Mouse (Mus musculus) frontal cortex, postnatal 10 days (tissue): ENCODE measurements around the gene Gm20388.

Experiments
- DNase-seq, 2 experiments: peaks; one replicate each; pipeline ENCODE4 v3.0.0; 2022; ENCODE audit warnings: low spot score in 2 of 2, mixed read lengths in 1 of 2

Gm20388 gene

DNA sequence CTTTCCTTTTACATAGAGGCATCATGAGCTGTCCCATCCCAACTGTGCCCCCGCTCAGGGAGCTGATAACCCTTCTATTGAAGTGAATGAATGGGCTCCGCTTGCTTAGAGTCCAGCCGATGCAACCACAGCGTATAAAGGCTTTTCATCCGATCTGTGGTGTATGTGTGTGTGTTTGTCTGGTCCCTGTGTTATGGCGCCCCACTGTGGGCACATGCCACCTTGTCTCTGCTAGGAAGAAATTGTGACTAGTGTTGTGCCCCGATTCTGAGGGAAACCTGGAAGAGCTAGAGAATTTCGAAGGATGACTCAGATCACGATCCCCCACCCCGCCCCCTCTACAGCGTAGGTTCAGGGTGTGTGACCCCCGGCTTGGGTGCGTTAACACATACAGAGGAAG, 3442.1 kb downstream of the Gm20388 start:
- DNase-seq: peak in 1 of 2 experiments; percentile 61

DNA sequence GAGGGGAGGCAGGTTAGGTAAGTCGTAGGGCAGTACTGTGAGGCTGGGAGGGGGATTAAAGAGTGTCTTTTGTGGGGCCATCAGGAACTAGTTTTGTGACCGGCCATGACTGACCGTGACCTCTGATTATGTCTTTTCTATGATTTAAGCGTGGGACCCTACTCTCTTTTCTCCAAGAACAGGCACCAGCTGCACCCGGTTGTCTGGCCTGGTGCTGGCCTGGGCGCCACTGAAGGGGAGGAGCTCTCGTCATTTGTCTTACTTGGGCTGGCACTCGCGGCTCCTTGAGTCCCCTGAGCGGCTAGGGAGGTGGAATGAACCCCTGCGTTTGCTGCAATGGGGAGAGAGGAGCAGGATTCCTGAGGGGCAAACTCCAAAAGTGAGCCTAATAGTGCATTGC, 3442.6 kb downstream of the Gm20388 start:
- no peak for DNase-seq

DNA sequence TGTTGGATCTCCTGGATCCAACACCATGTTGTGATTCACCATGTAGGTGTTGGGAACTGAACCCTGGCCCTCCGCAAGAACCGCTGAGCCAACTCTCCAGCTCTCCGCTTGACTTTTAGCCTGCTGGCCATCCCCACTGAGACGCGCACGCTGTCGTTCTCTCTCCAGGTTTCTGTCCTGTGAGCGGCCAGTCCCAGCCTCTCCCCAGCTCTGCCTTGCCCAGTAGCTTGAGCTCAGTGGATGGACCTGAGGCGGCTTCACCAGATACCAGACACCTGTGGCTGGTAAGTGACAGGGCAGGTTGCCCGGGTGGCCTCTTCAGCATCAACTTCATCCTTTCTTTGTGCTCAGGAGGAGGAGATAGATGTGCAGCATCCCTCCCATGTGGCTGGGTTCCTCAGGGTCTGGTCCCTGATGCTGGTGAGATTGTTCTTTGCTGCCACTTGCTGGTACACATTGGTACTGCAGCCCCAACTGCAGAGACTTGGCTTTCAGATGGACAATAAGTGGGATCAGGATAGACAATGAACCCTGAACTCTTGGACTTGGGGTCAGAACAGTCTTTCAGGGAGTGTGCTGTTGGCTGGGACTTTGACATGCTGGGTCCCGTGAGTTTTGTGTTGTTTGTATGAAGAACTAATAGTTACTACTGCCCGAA, 3450.6 kb downstream of the Gm20388 start:
- peak; percentile 40 to 77 for DNase-seq

DNA sequence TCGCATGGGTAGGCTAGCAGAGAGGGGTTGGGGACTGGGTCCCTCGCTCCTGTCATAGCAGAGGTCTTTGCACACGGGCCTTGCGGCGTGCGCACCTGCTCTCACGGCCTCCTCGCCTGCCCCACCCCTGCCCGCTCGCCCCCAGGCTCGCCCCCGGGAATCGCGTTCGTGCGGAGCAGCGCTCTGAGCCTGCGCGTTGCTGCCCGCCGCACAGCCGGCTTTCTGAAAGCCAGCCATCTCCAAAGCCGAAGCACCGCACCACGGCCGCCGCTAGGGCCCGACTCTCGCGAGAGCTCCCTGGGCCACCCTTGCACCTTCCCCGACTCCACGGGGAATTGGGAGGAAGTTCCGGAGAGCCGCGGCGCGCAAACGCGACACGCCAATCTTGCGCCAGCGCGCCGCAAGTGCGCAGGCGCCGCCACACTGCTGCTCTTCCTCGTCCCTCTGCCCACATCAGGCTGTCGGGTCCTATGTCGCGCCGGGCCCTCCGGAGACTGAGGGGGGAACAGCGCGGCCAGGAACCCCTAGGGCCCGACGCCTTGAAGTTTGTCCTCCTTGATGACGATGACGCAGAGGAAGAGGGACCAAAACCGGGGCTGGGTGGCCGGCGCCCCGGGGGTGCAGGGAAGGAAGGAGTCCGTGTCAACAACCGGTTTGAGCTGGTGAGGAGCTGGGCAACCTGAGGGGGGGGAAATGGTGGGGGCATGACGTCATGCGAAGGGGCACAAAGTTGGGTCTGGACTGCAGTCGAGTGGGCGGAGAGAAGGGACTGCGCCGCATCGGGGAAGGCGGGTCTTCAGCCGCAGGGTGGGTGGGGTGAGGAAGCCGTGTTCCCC, 3463.0 kb downstream of the Gm20388 start, which contains the start of gene Tcf25:
TSS of gene Tcf25 (plus strand) at position 351 of the 836 bp plus-strand sequence.
- peak; percentile 95 to 97 for DNase-seq

DNA sequence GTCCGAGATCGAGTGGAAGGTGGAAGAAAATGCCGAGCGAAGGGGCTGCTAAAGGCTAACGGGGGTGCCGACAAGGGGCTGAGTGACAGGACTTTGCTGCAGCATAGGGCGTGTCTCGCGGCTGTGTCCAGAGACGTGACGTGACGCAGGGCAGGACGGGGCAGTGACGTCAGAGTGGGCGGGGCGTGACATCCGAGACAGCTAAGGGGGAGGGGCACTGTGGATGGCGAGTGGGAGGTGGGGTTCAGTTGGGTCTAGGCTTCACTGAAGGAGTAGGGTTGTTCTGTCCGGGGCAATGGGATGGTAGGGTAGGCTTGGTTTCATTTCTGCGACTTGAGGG, 3463.6 kb downstream of the Gm20388 start:
- peak; percentile 87 to 92 for DNase-seq

DNA sequence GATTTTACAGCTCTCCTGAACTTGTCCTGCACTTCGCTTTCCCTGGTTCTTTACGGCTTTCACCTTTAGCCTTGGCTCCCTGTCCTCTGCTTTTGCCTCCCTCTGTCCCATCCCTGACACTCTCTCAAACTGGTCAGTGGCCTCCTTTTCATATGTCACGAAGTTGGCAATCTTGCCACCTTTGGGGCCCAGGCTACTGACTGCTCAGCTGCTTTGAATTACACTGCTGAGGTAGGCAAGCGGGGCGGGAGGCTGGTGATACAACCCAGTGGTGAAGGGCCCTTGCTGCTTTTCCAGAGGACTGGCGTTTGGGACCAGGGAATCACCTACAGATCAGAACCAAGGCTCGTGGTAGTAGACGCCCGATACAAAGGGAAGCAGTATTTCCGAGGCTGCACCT, 3465.1 kb downstream of the Gm20388 start:
- DNase-seq: no peak

DNA sequence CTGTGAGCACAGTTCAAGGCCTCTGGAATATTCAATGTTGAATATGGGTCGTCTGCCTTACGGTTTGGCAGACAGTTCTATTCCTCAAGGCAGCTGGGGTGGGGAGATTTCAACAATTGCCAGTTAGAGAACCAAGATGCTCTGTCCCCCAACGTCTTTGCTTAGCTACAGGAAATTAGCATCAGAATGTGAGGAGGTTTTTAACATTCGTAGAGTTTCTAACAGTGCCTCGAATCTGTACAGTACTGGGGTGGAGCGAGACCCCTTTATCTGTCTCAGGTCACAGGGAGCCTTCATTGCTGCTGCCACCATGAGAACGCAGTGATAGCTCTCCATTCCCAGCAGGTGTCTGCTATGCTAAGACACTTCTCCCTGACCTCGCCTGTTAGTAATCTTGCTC, 3465.5 kb downstream of the Gm20388 start:
- DNase-seq: no peak

DNA sequence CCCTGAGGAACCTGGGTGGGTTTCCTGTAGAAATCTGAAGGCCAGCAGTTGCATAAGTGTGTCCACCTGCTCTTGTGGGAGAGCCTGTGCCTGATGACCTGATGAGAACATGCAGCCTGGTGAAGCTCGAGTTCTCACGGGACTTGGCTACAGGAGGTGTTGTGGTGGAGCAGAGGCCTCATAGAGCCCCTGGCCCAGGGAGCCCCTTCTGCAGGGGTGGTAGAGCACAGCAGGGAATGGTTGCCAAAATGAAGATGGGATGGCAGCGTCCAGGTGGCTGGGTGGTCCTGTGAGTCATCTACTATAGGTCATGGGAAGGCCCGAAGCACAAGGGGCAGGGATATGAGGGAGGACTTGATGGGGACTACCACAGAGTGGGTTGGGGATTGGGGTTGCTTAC, 3471.1 kb downstream of the Gm20388 start:
- no peak for DNase-seq

DNA sequence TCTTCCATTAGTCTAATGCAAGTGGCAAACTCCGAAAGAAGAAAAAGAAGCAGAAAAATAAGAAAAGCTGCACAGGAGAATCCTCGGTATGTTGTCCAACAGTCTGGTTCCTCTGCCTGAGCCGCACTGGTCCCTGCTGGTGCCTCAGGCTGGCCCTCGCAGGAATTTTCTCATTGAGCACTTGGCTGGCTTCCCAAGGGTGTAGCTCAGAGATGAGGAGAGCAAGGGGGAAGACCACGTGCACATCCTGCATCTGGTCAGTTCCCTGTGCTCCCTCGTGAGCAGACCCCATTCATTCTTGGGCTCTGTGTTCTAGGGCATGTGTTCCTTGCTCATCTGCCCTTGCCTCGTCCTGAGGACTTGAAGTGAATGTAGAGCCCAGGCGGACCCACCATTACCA, 3471.9 kb downstream of the Gm20388 start:
- no peak for DNase-seq

DNA sequence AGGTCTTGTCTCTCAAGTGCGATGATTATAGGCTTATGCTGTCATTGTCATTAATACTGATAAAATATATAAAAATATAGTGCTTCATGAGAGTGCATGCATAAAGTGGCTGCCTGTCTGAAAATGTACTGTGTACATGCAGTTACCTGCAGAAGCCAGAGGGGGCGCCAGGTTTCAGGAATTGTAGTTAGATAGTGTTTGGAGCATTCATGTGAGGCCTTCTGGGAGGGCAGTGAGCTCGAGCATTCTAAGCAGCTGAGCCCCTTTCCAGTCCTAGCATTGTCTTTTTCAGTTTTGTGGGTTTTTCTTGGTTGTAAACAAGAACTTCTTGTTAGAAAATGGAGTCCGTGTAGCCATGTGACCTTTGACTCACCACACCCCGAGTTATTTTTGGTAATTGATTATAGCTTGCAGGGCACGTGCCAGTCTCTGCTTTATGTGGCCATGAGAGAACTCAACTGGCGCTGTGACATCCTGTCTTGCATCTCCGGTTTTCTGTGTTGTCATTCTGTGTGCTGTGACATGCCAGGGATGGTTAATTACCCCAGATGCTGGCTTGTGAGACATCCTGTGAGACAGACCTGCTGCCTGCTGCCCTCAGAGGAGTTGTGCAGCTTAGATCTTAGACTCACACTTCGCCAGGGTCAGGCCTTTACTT, 3474.4 kb downstream of the Gm20388 start:
- no peak for DNase-seq

DNA sequence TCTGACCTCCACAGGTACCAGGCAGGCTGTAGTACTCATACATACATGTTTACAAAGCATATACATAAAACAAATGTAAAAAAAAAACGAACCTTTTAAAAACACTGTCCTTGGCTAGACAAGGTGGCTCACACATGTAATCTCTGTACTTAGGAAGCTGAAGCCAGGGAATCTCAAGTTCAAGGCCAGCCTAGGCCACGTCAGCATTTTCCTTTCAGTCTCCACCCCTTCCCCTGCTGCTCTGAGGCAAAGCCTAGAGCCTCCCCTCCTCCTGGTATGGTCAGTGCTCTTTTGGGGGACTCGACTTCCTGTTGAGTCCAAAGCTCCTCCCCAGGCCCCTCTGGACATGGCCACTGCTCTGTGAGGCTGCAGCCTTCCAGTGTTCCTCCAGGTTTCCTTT, 3476.4 kb downstream of the Gm20388 start:
- DNase-seq: no peak

DNA sequence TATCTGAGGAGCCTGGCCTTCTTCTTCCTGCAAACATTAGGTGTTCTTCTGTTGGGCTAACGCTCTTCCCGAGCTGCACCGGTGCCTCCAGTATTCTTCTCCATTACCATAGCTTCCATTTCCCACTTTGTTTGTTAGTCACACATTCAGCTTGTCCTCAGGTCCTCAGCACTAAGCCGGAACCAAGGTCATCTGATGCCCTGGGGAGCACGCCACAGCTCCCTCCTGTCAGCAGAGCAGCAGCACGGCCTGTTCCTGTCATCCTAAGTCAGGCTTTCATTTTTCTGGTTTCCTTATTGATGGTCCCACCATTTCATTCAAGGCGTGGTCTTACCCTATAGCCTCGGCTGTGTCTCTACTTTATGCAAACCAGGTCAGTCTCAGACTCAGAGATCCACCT, 3477.2 kb downstream of the Gm20388 start:
- DNase-seq: no peak

DNA sequence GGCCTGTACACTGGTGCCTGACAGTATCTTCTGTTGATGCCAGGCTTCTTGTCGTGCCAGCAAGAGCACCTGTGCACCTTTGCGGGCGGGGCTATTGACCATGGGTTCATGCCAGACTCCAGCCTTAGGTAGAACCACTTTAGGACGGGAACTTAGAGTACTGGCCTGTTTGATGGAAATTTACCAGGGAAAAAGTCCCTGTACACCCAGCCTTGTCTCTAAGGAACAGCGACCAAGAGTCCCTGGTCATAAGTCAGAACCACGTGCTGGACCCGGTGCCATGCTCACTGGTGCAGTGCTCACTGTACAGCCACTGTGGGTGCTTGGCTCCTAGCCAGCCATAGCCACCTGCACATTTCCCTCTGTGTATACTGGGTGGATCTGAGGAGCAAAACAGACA, 3478.4 kb downstream of the Gm20388 start:
- DNase-seq: no peak

DNA sequence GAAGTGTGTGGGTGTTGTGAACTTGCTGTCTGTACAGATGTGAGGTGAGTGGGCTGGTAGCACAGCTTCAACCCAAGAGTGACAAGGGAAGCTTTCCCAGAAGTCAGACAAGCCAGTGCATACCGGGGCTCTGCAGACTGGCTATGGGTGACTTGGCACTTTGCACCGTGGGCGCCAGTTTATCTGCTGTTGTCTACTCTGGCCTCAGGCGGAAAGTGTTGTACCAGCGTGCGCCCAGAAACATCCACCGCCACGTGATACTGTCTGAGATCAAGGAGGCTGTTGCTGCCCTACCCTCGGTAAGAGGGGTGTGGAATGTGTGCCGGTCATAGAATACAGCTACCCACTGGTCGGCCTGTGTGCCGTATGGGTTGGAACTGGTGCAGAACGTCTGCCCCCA, 3487.7 kb downstream of the Gm20388 start:
- DNase-seq: no peak

DNA sequence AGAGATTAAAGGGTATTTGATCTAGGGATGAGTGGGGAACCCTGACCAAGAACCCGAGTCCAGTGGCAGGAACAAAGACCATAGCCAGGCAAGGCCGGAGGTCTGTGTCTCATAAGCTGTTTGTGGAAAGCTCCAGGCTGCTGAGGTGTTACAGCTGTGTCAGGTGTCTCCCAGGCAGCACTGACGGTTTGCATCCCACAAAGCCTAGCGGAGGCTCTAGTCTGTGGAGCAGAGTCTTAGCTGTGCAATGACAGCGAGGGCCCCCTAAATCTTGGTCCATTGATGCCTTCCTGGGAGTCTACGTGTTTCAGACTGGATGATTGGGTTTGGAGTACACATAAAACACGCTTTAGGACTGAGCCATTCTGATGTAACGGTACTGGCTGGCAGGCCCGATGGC, 3491.3 kb downstream of the Gm20388 start:
- no peak for DNase-seq

DNA sequence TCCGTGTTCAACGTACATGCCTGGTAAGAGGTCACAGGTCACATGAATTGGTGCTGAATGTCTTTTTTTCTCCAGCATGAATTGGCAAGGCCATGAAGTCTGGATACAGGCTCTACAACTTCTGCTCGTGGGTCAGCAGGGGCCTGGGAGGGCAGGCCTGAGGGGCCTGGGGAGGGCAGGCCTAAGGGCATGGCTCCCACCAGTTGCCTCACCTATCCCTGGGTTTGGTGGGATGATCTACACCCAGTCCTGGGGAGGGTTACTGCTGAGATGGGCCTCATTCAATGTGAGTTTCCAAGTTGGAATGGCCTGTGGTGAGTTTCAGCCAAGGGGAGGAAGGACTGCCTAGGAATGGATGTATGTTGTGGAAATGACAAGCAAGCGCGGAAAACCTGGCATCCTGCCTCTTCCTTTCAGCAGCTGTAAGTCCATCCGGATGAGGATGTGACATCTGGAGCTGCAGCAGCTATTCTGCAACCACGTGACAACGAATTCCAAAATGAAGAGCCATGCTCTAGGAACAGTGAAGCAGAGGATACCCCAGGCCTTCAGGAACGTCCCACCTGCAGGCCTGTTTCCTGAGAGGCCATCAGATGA, 3492.2 kb downstream of the Gm20388 start:
- DNase-seq: no peak

DNA sequence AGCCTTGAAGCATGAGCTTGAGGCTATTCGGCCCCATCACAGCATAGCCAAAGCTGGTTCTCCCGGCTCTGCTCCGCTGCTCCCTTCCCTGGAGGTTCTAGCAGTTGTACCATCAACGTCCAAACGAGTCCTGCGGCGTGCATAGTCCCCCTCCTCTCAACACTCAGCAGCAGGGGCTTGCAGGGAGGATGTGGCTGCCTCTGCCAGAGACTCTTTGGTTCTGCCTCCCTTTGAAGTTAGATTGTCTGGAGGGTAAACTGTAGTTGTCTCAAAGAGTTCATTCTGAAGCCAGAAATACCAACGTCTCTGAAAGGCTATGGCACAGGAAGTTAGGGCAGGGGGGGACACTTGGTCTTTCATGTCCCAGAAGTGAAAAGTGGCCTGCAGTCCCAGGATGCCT, 3493.9 kb downstream of the Gm20388 start:
- DNase-seq: no peak

DNA sequence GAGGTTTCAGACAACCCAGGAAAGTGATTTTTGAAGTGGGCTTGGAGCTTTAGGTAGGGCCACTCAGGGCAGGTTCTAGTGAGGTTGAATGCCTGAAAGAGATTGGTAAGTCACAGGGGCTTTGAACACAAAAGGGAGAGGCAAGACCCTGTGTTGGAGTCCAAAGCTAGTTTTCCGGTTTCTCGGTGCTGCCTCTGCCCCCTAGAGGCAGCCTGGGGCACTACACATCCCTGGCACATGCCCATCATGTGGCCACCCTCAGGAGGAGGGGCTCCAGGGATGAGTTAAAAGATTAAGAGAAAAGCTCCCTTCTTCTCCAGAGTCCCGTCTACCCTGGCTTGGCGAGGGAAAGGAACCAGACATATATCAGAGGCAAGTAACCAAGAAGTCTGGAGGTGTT, 3496.1 kb downstream of the Gm20388 start, which contains the start of gene Mc1r:
TSS of gene Mc1r (plus strand) at position 322 of the 400 bp plus-strand sequence.
- DNase-seq: peak in 1 of 2 experiments; percentile 62

DNA sequence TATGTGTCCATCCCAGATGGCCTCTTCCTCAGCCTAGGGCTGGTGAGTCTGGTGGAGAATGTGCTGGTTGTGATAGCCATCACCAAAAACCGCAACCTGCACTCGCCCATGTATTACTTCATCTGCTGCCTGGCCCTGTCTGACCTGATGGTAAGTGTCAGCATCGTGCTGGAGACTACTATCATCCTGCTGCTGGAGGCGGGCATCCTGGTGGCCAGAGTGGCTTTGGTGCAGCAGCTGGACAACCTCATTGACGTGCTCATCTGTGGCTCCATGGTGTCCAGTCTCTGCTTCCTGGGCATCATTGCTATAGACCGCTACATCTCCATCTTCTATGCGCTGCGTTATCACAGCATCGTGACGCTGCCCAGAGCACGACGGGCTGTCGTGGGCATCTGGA, 3497.0 kb downstream of the Gm20388 start:
- no peak for DNase-seq

DNA sequence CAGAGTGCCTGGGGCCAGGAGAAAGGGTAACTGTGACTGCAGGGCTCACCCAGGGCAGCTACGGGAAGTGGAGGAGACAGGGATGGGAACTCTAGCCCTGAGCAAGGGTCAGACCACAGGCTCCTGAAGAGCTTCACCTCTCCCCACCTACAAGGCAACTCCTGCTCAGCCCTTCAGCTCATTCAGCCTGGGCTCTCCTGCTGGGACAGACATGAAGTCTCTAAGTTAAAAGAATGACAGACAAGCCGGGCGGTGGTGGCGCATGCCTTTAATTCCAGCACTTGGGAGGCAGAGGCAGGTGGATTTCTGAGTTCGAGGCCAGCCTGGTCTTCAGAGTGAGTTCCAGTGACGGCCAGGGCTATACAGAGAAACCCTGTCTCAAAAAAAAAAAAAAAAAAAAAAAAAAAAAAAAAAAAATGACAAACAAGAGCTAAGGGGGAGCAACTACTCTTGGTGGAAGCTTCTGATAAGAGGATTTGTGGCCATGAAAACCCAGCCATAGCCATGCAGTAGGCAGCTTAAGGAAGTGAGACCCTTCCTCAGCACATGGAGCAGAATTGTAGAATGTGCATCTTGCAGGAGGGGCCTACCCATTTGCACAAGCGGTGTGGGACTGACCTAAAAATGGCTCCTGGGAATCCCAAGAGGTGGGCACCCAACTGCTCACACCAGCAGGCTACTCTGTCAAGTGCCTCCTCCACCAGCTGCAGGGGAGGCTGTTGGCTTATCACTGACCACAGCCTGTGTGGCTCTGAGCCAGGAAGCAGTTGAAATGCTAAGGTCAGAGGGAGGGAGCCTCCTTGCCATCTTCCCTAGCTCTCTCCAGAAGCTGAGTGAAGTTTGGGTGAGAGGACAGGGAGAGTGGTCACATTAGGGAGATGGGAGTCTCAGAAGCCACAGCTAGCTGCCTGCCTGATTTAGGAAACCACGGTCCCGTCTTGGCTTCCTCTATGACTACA, 3498.2 kb downstream of the Gm20388 start:
- DNase-seq: no peak

DNA sequence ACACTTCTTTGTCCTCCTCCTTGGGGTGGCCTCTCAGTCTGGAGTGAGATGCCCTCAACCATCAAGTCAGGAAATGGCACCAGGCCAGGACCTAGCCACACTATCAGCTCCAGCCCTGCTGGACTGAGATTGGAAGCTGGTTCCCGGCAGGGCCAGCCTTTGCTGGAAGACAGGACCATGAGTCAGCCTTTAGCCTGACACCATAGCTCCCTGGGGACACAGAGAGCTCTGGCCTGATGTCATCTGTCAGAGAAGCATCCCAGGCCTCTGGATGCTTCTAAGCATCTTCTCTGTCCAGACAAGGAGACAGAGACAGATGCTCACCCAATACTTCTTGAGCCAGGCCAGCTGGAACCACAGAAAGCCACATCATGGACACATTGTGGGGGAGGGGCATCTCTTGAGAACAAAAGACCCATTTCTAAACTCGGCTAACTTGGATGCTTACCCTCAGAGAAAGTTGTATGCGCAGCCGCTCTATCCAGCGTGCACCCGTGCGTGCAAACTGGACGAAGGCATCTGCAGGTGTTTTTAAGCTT, 3499.5 kb downstream of the Gm20388 start:
- DNase-seq: no peak
